11 mouse cellular contexts compared by ENCODE assay signal in the genomic region with DNA sequence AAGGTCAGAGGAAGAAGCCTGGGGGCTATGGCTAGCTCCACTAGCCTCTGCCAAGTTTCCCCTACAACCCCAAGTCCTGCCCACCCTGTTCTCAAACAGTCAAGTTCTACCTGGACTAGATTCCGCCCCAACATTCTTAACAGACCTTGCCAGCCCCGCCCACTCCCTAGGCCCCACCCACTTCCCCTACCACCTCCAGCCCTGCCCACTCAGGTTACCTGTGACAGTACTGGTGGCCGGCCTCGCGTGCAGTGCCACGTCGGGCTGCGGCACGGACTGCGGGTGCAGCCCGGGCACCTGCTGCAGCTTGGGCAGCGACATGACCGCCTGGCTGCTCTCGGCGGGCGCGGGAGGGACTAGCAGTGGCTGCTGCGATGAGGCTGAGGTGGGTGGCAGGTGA. TPM values are rescaled to one million over a fixed set of nuclear protein-coding genes. Genes with fewer than 3 reads are reported as not detected.
DNase-seq lines count a peak whose midpoint lies in the region; ATAC-seq lines count a peak whose summit lies in the region.
"Had no signal": no experiment of that assay in that cellular context is flagged by ENCODE, and none has a peak within 500 bp of the region (broad histone marks: within the 10 kb centered on the region; RNA-seq: fewer than 3 reads in every experiment).

No protein-coding gene starts in this region.

- peak; percentile 33 for DNase-seq in induced T-regulatory cell, adult 2 months (ENCODE audit: low read depth)
- DNase-seq in kidney, postnatal 36 days = peak; percentile 62 to 84
- DNase-seq in lung, postnatal 25 days (ENCODE audit: low spot score) = peak; percentile 55
- no peak for DNase-seq in layer of hippocampus, postnatal 25 days (ENCODE audit: extremely low spot score in 1 of 2, low spot score in 1 of 2)
- DNase-seq in gastrocnemius, postnatal 25 days = no peak
- DNase-seq in thymus, postnatal 10 days (ENCODE audit: low spot score in 2 of 2) = no peak

- no peak for ATAC-seq in erythroblast, adult 5-6 weeks (replicated peaks; ENCODE audit: low FRiP score, poor library complexity, severe bottlenecking)
- ATAC-seq: hindbrain, postnatal 0 days had no signal

- no peaks in the 10 kb centered on the region for H3K27me3 ChIP-seq in erythroblast, embryonic 14.5 days (ENCODE audit: control insufficient read depth)
- H3K27me3 ChIP-seq: limb, embryonic 15.5 days had no signal

- H3K4me3 ChIP-seq in erythroblast, embryonic 14.5 days (replicated peaks) = peak overlapping the region; percentile 38
- H3K4me3 ChIP-seq: limb, embryonic 15.5 days had no signal

- no peaks in the 10 kb centered on the region for H3K9me3 ChIP-seq in erythroblast, embryonic 14.5 days (ENCODE audit: control insufficient read depth, low read length)
- H3K9me3 ChIP-seq: limb, embryonic 15.5 days had no signal

- peaks cover 79% of the 10 kb centered on the region for H3K36me3 ChIP-seq in erythroblast, embryonic 14.5 days (ENCODE audit: control insufficient read depth)

- H3K4me1 ChIP-seq in erythroblast, embryonic 14.5 days (ENCODE audit: control insufficient read depth) = peaks cover 5% of the 10 kb centered on the region; the same call in 1 of the 2 replicates

RNA-seq across cellular contexts. Expression of gene Zfp362, which starts 16.2 kb away (rescaled TPM):
- polyA plus RNA-seq in erythroblast, embryonic 14.5 days (2012) = 6.5 and 6.7 TPM in 2 replicates
- 2.1 and 4.6 TPM in 2 replicates for total RNA-seq in erythroblast, adult 5-6 weeks (2015; ENCODE audit: low replicate concordance)
- 0.09 and 0.98 TPM in 2 replicates for total RNA-seq in erythroblast, adult 5-6 weeks (2017; ENCODE audit: low replicate concordance)
- 10 to 100 TPM; 24.7 to 33.8 TPM for total RNA-seq in layer of hippocampus, postnatal 25 days (2021)
- total RNA-seq in gastrocnemius, postnatal 25 days (2021) = 10 to 100 TPM in 1 of 2 experiments, 1 to 10 TPM in 1; 9.9 to 10.5 TPM

RNA-seq across cellular contexts. Expression of gene A3galt2, which starts 34.5 kb away (rescaled TPM):
- polyA plus RNA-seq in erythroblast, embryonic 14.5 days (2012) = not detected in 2 replicates
- not detected in 2 replicates for total RNA-seq in erythroblast, adult 5-6 weeks (2015; ENCODE audit: low replicate concordance)
- not detected in 2 replicates for total RNA-seq in erythroblast, adult 5-6 weeks (2017; ENCODE audit: low replicate concordance)
- total RNA-seq in layer of hippocampus, postnatal 25 days (2021) = under 1 TPM; 0.12 to 0.14 TPM
- under 1 TPM in 1 of 2 experiments, not detected in 1; 0.13 TPM for total RNA-seq in gastrocnemius, postnatal 25 days (2021)
- total RNA-seq: gastrocnemius, adult 8-10 months had no signal

Comparison
In these comparisons a context has a peak if more than half of its experiments do, and no peak if none do; other contexts are left out.
1. DNase-seq: peak in induced T-regulatory cell, adult 2 months (single experiment), kidney, postnatal 36 days (2 of 2) and lung, postnatal 25 days (single experiment); none in layer of hippocampus, postnatal 25 days (0 of 2), gastrocnemius, postnatal 25 days (single experiment) and thymus, postnatal 10 days (0 of 2).